ENCODE assay signal across 25 mouse cellular contexts in genomic region chr3:78300506-78300905, GRCm38 (mm10).
"Had no signal": no experiment of that assay in that cellular context is flagged by ENCODE, and none has a peak within 500 bp of the region (broad histone marks: within the 10 kb centered on the region; RNA-seq: fewer than 3 reads in every experiment).

No protein-coding gene starts in this region.

- H3K9me3 ChIP-seq: embryonic facial prominence, embryonic 10.5 days; embryonic facial prominence, embryonic 12.5 days; embryonic facial prominence, embryonic 13.5 days; embryonic facial prominence, embryonic 15.5 days; forebrain, embryonic 10.5 days; forebrain, embryonic 12.5 days; forebrain, embryonic 13.5 days; forebrain, embryonic 15.5 days; heart, embryonic 12.5 days had no signal

- H3K4me1 ChIP-seq: embryonic facial prominence, embryonic 10.5 days; embryonic facial prominence, embryonic 12.5 days; embryonic facial prominence, embryonic 13.5 days; embryonic facial prominence, embryonic 15.5 days; forebrain, embryonic 10.5 days; forebrain, embryonic 12.5 days; forebrain, embryonic 13.5 days; forebrain, embryonic 15.5 days; heart, embryonic 12.5 days had no signal

- H3K36me3 ChIP-seq: embryonic facial prominence, embryonic 10.5 days; embryonic facial prominence, embryonic 12.5 days; embryonic facial prominence, embryonic 13.5 days; embryonic facial prominence, embryonic 15.5 days; forebrain, embryonic 10.5 days; forebrain, embryonic 12.5 days; forebrain, embryonic 15.5 days; heart, embryonic 12.5 days had no signal

- H3K9ac ChIP-seq: embryonic facial prominence, embryonic 12.5 days; embryonic facial prominence, embryonic 13.5 days; embryonic facial prominence, embryonic 15.5 days; forebrain, embryonic 12.5 days; forebrain, embryonic 13.5 days; forebrain, embryonic 15.5 days; forebrain, postnatal 0 days; heart, embryonic 12.5 days had no signal

- H3K27me3 ChIP-seq: embryonic facial prominence, embryonic 12.5 days; embryonic facial prominence, embryonic 13.5 days; embryonic facial prominence, embryonic 15.5 days; forebrain, embryonic 12.5 days; forebrain, embryonic 13.5 days; forebrain, embryonic 15.5 days; heart, embryonic 12.5 days had no signal

- H3K27ac ChIP-seq: embryonic facial prominence, embryonic 10.5 days; embryonic facial prominence, embryonic 12.5 days; embryonic facial prominence, embryonic 13.5 days; embryonic facial prominence, embryonic 15.5 days; forebrain, embryonic 10.5 days; forebrain, embryonic 12.5 days; forebrain, embryonic 13.5 days; forebrain, embryonic 15.5 days; gastrocnemius, adult 2 months; heart, adult 2 months had no signal

- DNase-seq: cerebellum, adult 9-11 months; cerebellum, postnatal 36 days; embryo, embryonic 11 days; forebrain, postnatal 0 days; gastrocnemius, adult 2 months; gastrocnemius, postnatal 10 days; gastrocnemius, postnatal 14 days; gastrocnemius, postnatal 25 days; gastrocnemius, postnatal 36 days; heart, adult 11 months; heart, adult 18-20 months; heart, adult 2 months had no signal

- ATAC-seq: forebrain, embryonic 13.5 days; forebrain, embryonic 14.5 days; forebrain, embryonic 15.5 days; forebrain, embryonic 16.5 days; forebrain, postnatal 0 days had no signal

- H3K4me2 ChIP-seq: embryonic facial prominence, embryonic 12.5 days; embryonic facial prominence, embryonic 13.5 days; embryonic facial prominence, embryonic 15.5 days; forebrain, embryonic 12.5 days; forebrain, embryonic 13.5 days; forebrain, embryonic 15.5 days; heart, embryonic 11.5 days; heart, embryonic 12.5 days had no signal

- H3K4me3 ChIP-seq: embryonic facial prominence, embryonic 10.5 days; embryonic facial prominence, embryonic 12.5 days; embryonic facial prominence, embryonic 13.5 days; embryonic facial prominence, embryonic 15.5 days; erythroblast, embryonic 14.5 days; forebrain, embryonic 10.5 days; forebrain, embryonic 12.5 days; forebrain, embryonic 13.5 days; forebrain, embryonic 15.5 days; gastrocnemius, adult 2 months; heart, adult 2 months; heart, embryonic 12.5 days had no signal
